Mouse (Mus musculus) myocyte (in vitro differentiated cells): ENCODE data around the gene Fam129a.

Source experiments
- E2F4 ChIP-seq: IDR thresholded peaks from one replicate; pipeline ENCODE4 v1.6.1; 2011; ENCODE audit warnings: mild to moderate bottlenecking, control low read depth, moderate library complexity; ENCODE audit not compliant: insufficient read depth
- MYOG ChIP-seq, 3 experiments: IDR thresholded peaks; one replicate each; pipeline ENCODE4 v1.6.1; 2011; ENCODE audit warnings: control low read depth in 2 of 3, low read depth in 2 of 3, mild to moderate bottlenecking in 2 of 3; ENCODE audit not compliant: insufficient read length in 2 of 3, control insufficient read depth in 1 of 3, insufficient read depth in 1 of 3
- POLR2A ChIP-seq: IDR thresholded peaks from one replicate; pipeline ENCODE4 v1.6.1; 2011; ENCODE audit warnings: low read depth, mild to moderate bottlenecking, control low read depth, moderate library complexity; ENCODE audit not compliant: insufficient read length
- POLR2AphosphoS2 ChIP-seq: IDR thresholded peaks from one replicate; pipeline ENCODE4 v1.6.1; 2011; ENCODE audit warnings: low read depth, control low read depth; ENCODE audit not compliant: insufficient read length
- REST ChIP-seq: IDR thresholded peaks from one replicate; pipeline ENCODE4 v1.6.1; 2011; ENCODE audit warnings: mild to moderate bottlenecking, control low read depth, moderate library complexity; ENCODE audit not compliant: insufficient read depth, insufficient read length
- SRF ChIP-seq: IDR thresholded peaks from one replicate; pipeline ENCODE4 v1.6.1; 2011; ENCODE audit warnings: low read depth; ENCODE audit not compliant: control insufficient read depth, insufficient read length
- TCF3 ChIP-seq: IDR thresholded peaks from one replicate; pipeline ENCODE4 v1.6.1; 2011; ENCODE audit warnings: low read depth, control low read depth; ENCODE audit not compliant: insufficient read length
- USF1 ChIP-seq: IDR thresholded peaks from one replicate; pipeline ENCODE4 v1.6.1; 2011; ENCODE audit warnings: low read depth, mild to moderate bottlenecking, control low read depth, moderate library complexity

GRCm38 (mm10) chr1:151583457-151584181 is 12.6 kb downstream of the Fam129a start:
- no peak for TF ChIP-seq MYOG (IDR thresholded peaks at IDR 0.05; ENCODE audit: control insufficient read depth in 1 of 3, insufficient read depth in 1 of 3, insufficient read length in 2 of 3, low read depth in 2 of 3)
- TF ChIP-seq USF1, result no peak
- no peak for TF ChIP-seq POLR2A
- no peak for TF ChIP-seq SRF
- TF ChIP-seq TCF3, result no peak
- no peak for TF ChIP-seq E2F4
- no peak for TF ChIP-seq REST
- TF ChIP-seq POLR2AphosphoS2, result no peak
